ENCODE assay signal across 23 mouse cellular contexts in genomic region chr19:3994932-3995331, GRCm38 (mm10). TPM values are rescaled to one million over a fixed set of nuclear protein-coding genes. Genes with fewer than 3 reads are reported as not detected.
A peak's percentile ranks its signal among the peaks of the same experiment; 100 is the strongest.
DNase-seq lines count a peak whose midpoint lies in the region; ATAC-seq lines count a peak whose summit lies in the region.
"Had no signal": no experiment of that assay in that cellular context is flagged by ENCODE, and none has a peak within 500 bp of the region (broad histone marks: within the 10 kb centered on the region; RNA-seq: fewer than 3 reads in every experiment).

No protein-coding gene starts in this region.

- H3K9ac ChIP-seq in kidney, embryonic 16.5 days (replicated peaks; ENCODE audit: low read length), result no peak overlapping the region
- no peak overlapping the region for H3K9ac ChIP-seq in liver, embryonic 11.5 days (ENCODE audit: low read depth, low read length)
- no peak overlapping the region for H3K9ac ChIP-seq in liver, embryonic 12.5 days
- H3K9ac ChIP-seq: embryonic facial prominence, embryonic 13.5 days; embryonic facial prominence, embryonic 15.5 days; forebrain, embryonic 12.5 days had no signal

- WGBS in kidney, embryonic 16.5 days, result 22% methylated on average over 6 of the region's 6 CpGs
- 61% methylated on average over 6 of the region's 6 CpGs for WGBS in liver, embryonic 11.5 days
- 58% methylated on average over 6 of the region's 6 CpGs for WGBS in liver, embryonic 12.5 days (ENCODE audit: insufficient replicate concordance)

- DNase-seq in kidney, adult 9 months, result peak; percentile 65
- no peak for DNase-seq in kidney, postnatal 36 days
- DNase-seq in kidney, adult 18-20 months, result no peak
- no peak for DNase-seq in liver, embryonic 11.5 days (ENCODE audit: low spot score)
- DNase-seq: adrenal gland, adult 2 months; adrenal gland, postnatal 10 days; adrenal gland, postnatal 25 days; cerebellum, adult 11 months; cerebellum, adult 18-20 months; cerebellum, adult 8-10 months; cerebellum, adult 9-11 months; cerebellum, postnatal 14 days; cerebellum, postnatal 36 days; embryo, embryonic 11 days had no signal

- no peak overlapping the region for H3K4me3 ChIP-seq in kidney, embryonic 16.5 days (ENCODE audit: low read length)
- no peak overlapping the region for H3K4me3 ChIP-seq in liver, embryonic 11.5 days (ENCODE audit: low read depth, low read length)
- no peak overlapping the region for H3K4me3 ChIP-seq in liver, embryonic 12.5 days
- H3K4me3 ChIP-seq: embryonic facial prominence, embryonic 13.5 days; embryonic facial prominence, embryonic 15.5 days; erythroblast, embryonic 14.5 days; forebrain, embryonic 10.5 days; forebrain, embryonic 12.5 days had no signal

- no peak for ATAC-seq in kidney, embryonic 16.5 days (ENCODE audit: low FRiP score, low TSS enrichment)
- ATAC-seq in liver, embryonic 11.5 days (replicated peaks; ENCODE audit: low FRiP score), result no peak
- no peak for ATAC-seq in liver, embryonic 12.5 days
- ATAC-seq: forebrain, embryonic 14.5 days had no signal

- H3K36me3 ChIP-seq in kidney, embryonic 16.5 days (ENCODE audit: insufficient read depth, low read length), result no peaks in the 10 kb centered on the region
- H3K36me3 ChIP-seq in liver, embryonic 11.5 days (ENCODE audit: control insufficient read depth, insufficient read depth, low read length), result no peaks in the 10 kb centered on the region
- H3K36me3 ChIP-seq in liver, embryonic 12.5 days, result no peaks in the 10 kb centered on the region
- H3K36me3 ChIP-seq: embryonic facial prominence, embryonic 13.5 days; embryonic facial prominence, embryonic 15.5 days; forebrain, embryonic 10.5 days; forebrain, embryonic 12.5 days had no signal

- peak overlapping the region; percentile 35 for H3K27ac ChIP-seq in kidney, embryonic 16.5 days (ENCODE audit: low read length)
- 0 out of 2 replicates have a peak overlapping the region, but pooled peaks have one; percentile 6 for H3K27ac ChIP-seq in liver, embryonic 11.5 days (ENCODE audit: low read depth, low read length)
- H3K27ac ChIP-seq in liver, embryonic 12.5 days, result no peak overlapping the region
- H3K27ac ChIP-seq: embryonic facial prominence, embryonic 13.5 days; embryonic facial prominence, embryonic 15.5 days; forebrain, embryonic 10.5 days; forebrain, embryonic 12.5 days had no signal

- no peak overlapping the region for H3K4me2 ChIP-seq in kidney, embryonic 16.5 days (replicated peaks; ENCODE audit: low read depth, low read length)
- no peak overlapping the region for H3K4me2 ChIP-seq in liver, embryonic 11.5 days
- H3K4me2 ChIP-seq in liver, embryonic 12.5 days, result no peak overlapping the region
- H3K4me2 ChIP-seq: embryonic facial prominence, embryonic 13.5 days; embryonic facial prominence, embryonic 15.5 days; forebrain, embryonic 12.5 days had no signal

- peaks cover 32% of the 10 kb centered on the region for H3K4me1 ChIP-seq in kidney, embryonic 16.5 days (ENCODE audit: insufficient read depth, low read length)
- H3K4me1 ChIP-seq in liver, embryonic 11.5 days (replicated peaks; ENCODE audit: control insufficient read depth, insufficient read depth, low read length), result peaks cover 12% of the 10 kb centered on the region
- H3K4me1 ChIP-seq in liver, embryonic 12.5 days, result peaks cover 21% of the 10 kb centered on the region

- no peaks in the 10 kb centered on the region for H3K27me3 ChIP-seq in kidney, embryonic 16.5 days (ENCODE audit: insufficient read depth, low read length)
- H3K27me3 ChIP-seq in liver, embryonic 11.5 days (replicated peaks; ENCODE audit: control insufficient read depth, insufficient read depth, low read length), result no peaks in the 10 kb centered on the region
- peaks cover 31% of the 10 kb centered on the region for H3K27me3 ChIP-seq in liver, embryonic 12.5 days (replicated peaks)
- H3K27me3 ChIP-seq: embryonic facial prominence, embryonic 13.5 days; embryonic facial prominence, embryonic 15.5 days had no signal

- H3K9me3 ChIP-seq in kidney, embryonic 16.5 days (ENCODE audit: low read length), result no peaks in the 10 kb centered on the region
- no peaks in the 10 kb centered on the region for H3K9me3 ChIP-seq in liver, embryonic 11.5 days (ENCODE audit: control insufficient read depth, low read length)
- H3K9me3 ChIP-seq in liver, embryonic 12.5 days (replicated peaks), result no peaks in the 10 kb centered on the region
- H3K9me3 ChIP-seq: embryonic facial prominence, embryonic 13.5 days; embryonic facial prominence, embryonic 15.5 days; forebrain, embryonic 10.5 days; forebrain, embryonic 12.5 days had no signal

RNA-seq across cellular contexts. Expression of gene Tbx10, which starts 2.4 kb away (rescaled TPM):
- 1.5 TPM in 2 replicates for polyA plus RNA-seq in kidney, embryonic 16.5 days (2015; fragmentation: Nextera tagmentation; extraction: Ambion mirVana)
- 1.8 TPM in 2 replicates for polyA plus RNA-seq in liver, embryonic 11.5 days (2014; fragmentation: Nextera tagmentation; extraction: Ambion mirVana)
- polyA plus RNA-seq in liver, embryonic 12.5 days (2016; fragmentation: Nextera tagmentation; extraction: Ambion mirVana), result 1.2 and 1.3 TPM in 2 replicates
- polyA plus RNA-seq: adrenal gland, adult 2 months; embryonic facial prominence, embryonic 11.5 days; embryonic facial prominence, embryonic 13.5 days; embryonic facial prominence, embryonic 15.5 days; erythroblast, embryonic 14.5 days; forebrain, embryonic 10.5 days; forebrain, embryonic 12.5 days; forebrain, embryonic 14.5 days had no signal

RNA-seq across cellular contexts. Expression of gene Nudt8, which starts 5.4 kb away (rescaled TPM):
- 36.2 and 39.8 TPM in 2 replicates for polyA plus RNA-seq in kidney, embryonic 16.5 days (2015; fragmentation: Nextera tagmentation; extraction: Ambion mirVana)
- 30.8 and 32.3 TPM in 2 replicates for polyA plus RNA-seq in liver, embryonic 11.5 days (2014; fragmentation: Nextera tagmentation; extraction: Ambion mirVana)
- 18.6 and 21.0 TPM in 2 replicates for polyA plus RNA-seq in liver, embryonic 12.5 days (2016; fragmentation: Nextera tagmentation; extraction: Ambion mirVana)

RNA-seq across cellular contexts. Expression of gene Gm49405, which starts 5.5 kb away (rescaled TPM):
- polyA plus RNA-seq in kidney, embryonic 16.5 days (2015; fragmentation: Nextera tagmentation; extraction: Ambion mirVana), result 3.9 and 5.2 TPM in 2 replicates
- polyA plus RNA-seq in liver, embryonic 11.5 days (2014; fragmentation: Nextera tagmentation; extraction: Ambion mirVana), result 1.6 and 2.4 TPM in 2 replicates
- polyA plus RNA-seq in liver, embryonic 12.5 days (2016; fragmentation: Nextera tagmentation; extraction: Ambion mirVana), result 0.85 and 1.1 TPM in 2 replicates

RNA-seq across cellular contexts. Expression of gene Doc2g, which starts 8.2 kb away (rescaled TPM):
- polyA plus RNA-seq in kidney, embryonic 16.5 days (2015; fragmentation: Nextera tagmentation; extraction: Ambion mirVana), result 5.3 and 6.1 TPM in 2 replicates
- polyA plus RNA-seq in liver, embryonic 11.5 days (2014; fragmentation: Nextera tagmentation; extraction: Ambion mirVana), result 2.8 and 4.1 TPM in 2 replicates
- polyA plus RNA-seq in liver, embryonic 12.5 days (2016; fragmentation: Nextera tagmentation; extraction: Ambion mirVana), result 1.3 and 1.5 TPM in 2 replicates

RNA-seq across cellular contexts. Expression of gene Acy3, which starts 8.6 kb away (rescaled TPM):
- polyA plus RNA-seq in kidney, embryonic 16.5 days (2015; fragmentation: Nextera tagmentation; extraction: Ambion mirVana), result 44.8 and 47.5 TPM in 2 replicates
- polyA plus RNA-seq in liver, embryonic 11.5 days (2014; fragmentation: Nextera tagmentation; extraction: Ambion mirVana), result 12.0 and 14.5 TPM in 2 replicates
- polyA plus RNA-seq in liver, embryonic 12.5 days (2016; fragmentation: Nextera tagmentation; extraction: Ambion mirVana), result 9.1 and 10.0 TPM in 2 replicates
- polyA plus RNA-seq: erythroblast, embryonic 14.5 days had no signal
